Mouse (Mus musculus) mouse embryonic stem cell (cell line): Measurements from ENCODE around the gene Dnajc13.

Experiments
- in situ Hi-C, 2 experiments: fragments of 300-500 bp; cut with MboI; formaldehyde crosslinking; loops; 1 replicate in 1 of 2; 3 replicates in 1 of 2; pipeline ENCODE4 v1.14.3; 2019 to 2020; ENCODE audit warnings: low sequenced_read_pairs in 2 of 2, low pct_unique_long_range_greater_than_20kb in 1 of 2, mixed read lengths in 1 of 2; ENCODE audit not compliant: unreplicated experiment in 1 of 2

Dnajc13 gene

GRCm38 (mm10) chr9:104193900-104194299 is 68.8 kb downstream of the Dnajc13 start:
- in situ Hi-C loops: loop anchor here in 1 of 2 experiments (25.0 kb wide), 1 partner anchor 857 kb away; no protein-coding TSS in a partner anchor

- in situ Hi-C loops: loop anchor here in 1 of 2 experiments (25.0 kb wide), 1 partner anchor 856 kb away; no protein-coding TSS in a partner anchor
These were observed 69.4 kb downstream of the Dnajc13 start for GRCm38 (mm10) chr9:104193327-104193726.

- in situ Hi-C loops: loop anchor here in 1 of 2 experiments (25.0 kb wide), 1 partner anchor 855 kb away; no protein-coding TSS in a partner anchor
These were observed 70.2 kb downstream of the Dnajc13 start for GRCm38 (mm10) chr9:104192513-104192912.

GRCm38 (mm10) chr9:104189657-104190056 is 73.1 kb downstream of the Dnajc13 start:
- in situ Hi-C loops: loop anchor here in 1 of 2 experiments (25.0 kb wide), 1 partner anchor 852 kb away; no protein-coding TSS in a partner anchor

- in situ Hi-C loops: loop anchor here in 1 of 2 experiments (25.0 kb wide), 1 partner anchor 851 kb away; no protein-coding TSS in a partner anchor
These were observed 74.0 kb downstream of the Dnajc13 start for GRCm38 (mm10) chr9:104188704-104189103.

GRCm38 (mm10) chr9:104187028-104187427 is 75.7 kb downstream of the Dnajc13 start:
- in situ Hi-C loops: loop anchor here in 1 of 2 experiments (25.0 kb wide), 1 partner anchor 850 kb away; no protein-coding TSS in a partner anchor

- in situ Hi-C loops: loop anchor here in 1 of 2 experiments (25.0 kb wide), 1 partner anchor 846 kb away; no protein-coding TSS in a partner anchor
These were observed 79.5 kb downstream of the Dnajc13 start for GRCm38 (mm10) chr9:104183181-104183580.

GRCm38 (mm10) chr9:104182328-104182727 is 80.4 kb downstream of the Dnajc13 start:
- in situ Hi-C loops: loop anchor here in 1 of 2 experiments (25.0 kb wide), 1 partner anchor 845 kb away; no protein-coding TSS in a partner anchor

GRCm38 (mm10) chr9:104181626-104182025 is 81.1 kb downstream of the Dnajc13 start:
- in situ Hi-C loops: loop anchor here in 1 of 2 experiments (25.0 kb wide), 1 partner anchor 844 kb away; no protein-coding TSS in a partner anchor

- in situ Hi-C loops: loop anchor here in 1 of 2 experiments (25.0 kb wide), 1 partner anchor 843 kb away; no protein-coding TSS in a partner anchor
These were observed 82.7 kb downstream of the Dnajc13 start for GRCm38 (mm10) chr9:104180046-104180445.

GRCm38 (mm10) chr9:104172342-104172741 is 90.4 kb downstream of the Dnajc13 start:
- in situ Hi-C loops: no loop called here

- in situ Hi-C loops: no loop called here
These were observed 91.1 kb downstream of the Dnajc13 start for GRCm38 (mm10) chr9:104171651-104172050.

- in situ Hi-C loops: no loop called here
These were observed 92.7 kb downstream of the Dnajc13 start for GRCm38 (mm10) chr9:104169986-104170385.

GRCm38 (mm10) chr9:104165926-104166325 is 96.8 kb downstream of the Dnajc13 start:
- in situ Hi-C loops: no loop called here

- in situ Hi-C loops: no loop called here
These were observed 98.5 kb downstream of the Dnajc13 start for GRCm38 (mm10) chr9:104164194-104164593.

GRCm38 (mm10) chr9:104161117-104161516 is 101.6 kb downstream of the Dnajc13 start:
- in situ Hi-C loops: no loop called here

- in situ Hi-C loops: no loop called here
These were observed 105.4 kb downstream of the Dnajc13 start for GRCm38 (mm10) chr9:104157291-104157690.

GRCm38 (mm10) chr9:104156506-104156905 is 106.2 kb downstream of the Dnajc13 start:
- in situ Hi-C loops: no loop called here

- in situ Hi-C loops: no loop called here
These were observed 107.5 kb downstream of the Dnajc13 start for GRCm38 (mm10) chr9:104155100-104155715.

- in situ Hi-C loops: no loop called here
These were observed 110.6 kb downstream of the Dnajc13 start for GRCm38 (mm10) chr9:104152121-104152520.
